Mouse (Mus musculus) heart, postnatal 0 days (tissue): Measurements from ENCODE around the gene Rplp0. TPM values are rescaled to one million over a fixed set of nuclear protein-coding genes. Genes with fewer than 3 reads are reported as not detected.

Experiments
- ATAC-seq: fragments of 200-750 bp; cut with Nextera tagmentation; 2 replicates; pipeline ENCODE4 v1.8.0; 2017; ENCODE audit warnings: low read depth, moderate number of reproducible peaks, moderate library complexity; ENCODE audit not compliant: insufficient read depth
- DNase-seq: peaks from one replicate; pipeline ENCODE4 v3.0.0-alpha.2; 2016; ENCODE audit warnings: low spot score
- H3K27ac ChIP-seq: fragments of 300-500 bp; sonication (generic); 2 replicates; pipeline ENCODE4 v1.5.1; 2014; ENCODE audit warnings: low read depth, mild to moderate bottlenecking
- H3K27me3 ChIP-seq: fragments of 300-500 bp; sonication (generic); 2 replicates; pipeline ENCODE4 v1.6.1; 2014; ENCODE audit warnings: low read length, mixed read lengths; ENCODE audit not compliant: control insufficient read depth, insufficient read depth
- H3K36me3 ChIP-seq: fragments of 300-500 bp; sonication (generic); replicated peaks from 2 replicates; pipeline ENCODE4 v1.6.1; 2014; ENCODE audit warnings: low read length, mixed read lengths; ENCODE audit not compliant: control insufficient read depth, insufficient read depth
- H3K4me1 ChIP-seq: fragments of 300-500 bp; sonication (generic); 2 replicates; pipeline ENCODE4 v1.6.1; 2014; ENCODE audit warnings: antibody characterized with exemption; ENCODE audit not compliant: control insufficient read depth, insufficient read depth
- H3K4me2 ChIP-seq: fragments of 300-500 bp; sonication (generic); 2 replicates; pipeline ENCODE4 v1.6.1; 2014; ENCODE audit warnings: low read depth, mild to moderate bottlenecking, low read length, moderate library complexity
- H3K4me3 ChIP-seq: fragments of 300-500 bp; sonication (generic); 2 replicates; pipeline ENCODE4 v1.5.1; 2014; ENCODE audit warnings: low read depth, low read length
- H3K9ac ChIP-seq: fragments of 300-500 bp; sonication (generic); replicated peaks from 2 replicates; pipeline ENCODE4 v1.6.1; 2014; ENCODE audit warnings: low read depth, low read length, mixed read lengths
- H3K9me3 ChIP-seq: fragments of 300-500 bp; sonication (generic); replicated peaks from 2 replicates; pipeline ENCODE4 v1.6.1; 2016; ENCODE audit warnings: low read length; ENCODE audit not compliant: control insufficient read depth
- CTCF ChIP-seq: IDR thresholded peaks from 2 replicates; pipeline ENCODE4 v1.5.1; 2016; ENCODE audit warnings: antibody characterized with exemption, control low read depth, low read depth
- EP300 ChIP-seq: IDR thresholded peaks from 2 replicates; pipeline ENCODE4 v1.6.1; 2016; ENCODE audit warnings: antibody characterized with exemption, low read depth
- WGBS: fragments of 180-500 bp; shearing (Covaris S2); extraction: QIAGEN DNeasy Blood & Tissue Kit; methylation state at CpG from one replicate; pipeline ENCODE4 v1.1.7; 2014; 5-methylcytosine and 5-hydroxymethylcytosine counted together
- polyA plus RNA-seq: library from polyadenylated mRNA; unstranded; fragments of >200 nt; fragmentation: Nextera tagmentation; extraction: Ambion mirVana; gene quantifications from 2 replicates; pipeline ENCODE4 v1.2.1, GENCODE M21; 2015
- total RNA-seq: library from RNA; depleted of rRNA; stranded (reverse); fragments of >200 nt; gene quantifications from 2 replicates; pipeline ENCODE4 v1.2.3, GENCODE M21; 2014; ENCODE audit warnings: low replicate concordance

Rplp0 gene
- total and polyA plus RNA-seq, 2 experiments from 2014 or later = 877 to 2,522 TPM

DNA sequence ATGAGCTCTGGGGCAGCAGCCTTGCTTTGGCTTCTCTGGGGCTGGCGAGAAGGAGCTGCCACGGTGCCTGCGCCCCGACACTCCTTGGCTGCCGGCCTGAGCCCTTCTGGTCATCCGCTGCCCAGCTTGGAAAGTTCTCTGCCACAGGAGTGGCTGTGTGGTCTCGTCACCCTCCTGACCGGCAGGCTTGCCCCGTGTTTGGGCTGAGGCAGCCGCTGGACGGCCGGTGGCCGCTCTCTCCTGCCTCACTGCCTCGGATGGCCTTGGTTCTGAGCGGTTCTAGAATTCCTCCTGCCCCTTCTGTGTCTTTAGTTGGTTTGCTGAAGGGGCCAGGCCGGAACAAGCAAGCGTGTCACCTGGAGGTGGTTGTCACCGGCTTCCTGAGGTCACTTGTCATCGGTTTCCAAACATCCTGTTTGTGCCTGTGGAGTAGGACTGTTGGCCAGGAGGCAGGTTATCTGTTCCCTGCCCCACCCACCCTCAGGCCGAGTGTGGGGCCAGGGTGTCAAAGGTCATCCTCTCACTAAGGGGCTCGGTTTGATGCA lies 38.9 kb upstream of the Rplp0 start:
- H3K4me1 ChIP-seq = peaks cover 37% of the 10 kb centered on the region
- TF ChIP-seq EP300 = no peak
- TF ChIP-seq CTCF = no peak
- peak; percentile 4 for DNase-seq
- H3K4me3 ChIP-seq = no peak overlapping the region
- H3K36me3 ChIP-seq = no peaks in the 10 kb centered on the region
- no peak for ATAC-seq
- WGBS = 54% methylated on average over 21 of the region's 21 CpGs
- no peaks in the 10 kb centered on the region for H3K27me3 ChIP-seq
- H3K4me2 ChIP-seq = peak overlapping the region; percentile 28
- peak overlapping the region; percentile 82 for H3K27ac ChIP-seq
- peak overlapping the region; percentile 35 for H3K9ac ChIP-seq
- no peaks in the 10 kb centered on the region for H3K9me3 ChIP-seq

DNA sequence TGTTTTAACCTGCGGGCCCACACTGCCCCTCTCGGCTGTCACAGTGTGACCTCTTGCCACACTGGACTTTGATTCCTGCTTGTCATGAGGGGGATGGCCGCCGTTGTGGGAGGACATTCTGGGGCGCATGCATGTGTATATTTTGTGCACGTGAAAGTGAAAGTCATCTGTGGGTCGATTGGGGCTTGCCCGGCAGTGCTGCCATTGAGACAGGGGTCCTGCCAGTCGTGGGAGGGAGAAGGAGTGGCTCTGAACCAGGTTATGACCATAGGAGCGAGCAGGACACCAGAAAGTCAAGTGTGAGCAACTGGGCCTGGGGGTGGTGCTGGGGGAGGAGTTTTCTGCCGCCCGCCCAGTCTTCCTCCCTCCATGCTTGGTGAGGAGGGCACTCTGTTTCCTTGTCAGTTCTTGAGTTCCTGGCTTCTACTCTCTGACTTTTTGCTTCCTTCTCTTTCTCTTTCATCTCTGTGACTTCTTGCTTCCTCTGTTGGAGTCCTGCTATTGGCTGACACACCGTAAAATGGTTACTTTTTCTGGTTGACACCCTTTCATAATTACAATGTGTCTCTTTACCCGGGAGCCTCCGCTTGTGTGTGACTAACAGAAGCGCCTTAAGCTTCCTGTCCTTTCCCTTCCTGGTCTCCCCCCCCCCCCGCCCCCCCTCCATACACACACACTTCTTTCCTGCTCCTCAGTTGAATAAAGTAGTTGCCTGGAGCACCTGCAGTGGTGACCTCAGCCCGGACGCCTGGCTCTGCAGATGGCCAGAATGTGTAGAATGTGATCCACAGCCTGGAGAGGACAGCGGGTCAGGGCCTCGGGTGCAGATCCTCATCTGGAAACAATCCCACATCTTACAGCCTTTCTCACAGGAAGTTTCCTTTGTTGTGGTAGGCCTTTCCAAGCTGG lies 37.5 kb upstream of the Rplp0 start:
- DNase-seq = peak; percentile 61
- 41% methylated on average over 21 of the region's 21 CpGs for WGBS
- TF ChIP-seq CTCF = no peak
- no peak; the same call in 1 of the 2 replicates for TF ChIP-seq EP300
- H3K4me1 ChIP-seq = peaks cover 43% of the 10 kb centered on the region
- H3K9ac ChIP-seq = peak overlapping the region; percentile 17; the same call in 1 of the 2 replicates
- H3K4me3 ChIP-seq = no peak overlapping the region
- no peaks in the 10 kb centered on the region for H3K36me3 ChIP-seq
- peak overlapping the region; percentile 82 for H3K27ac ChIP-seq
- no peaks in the 10 kb centered on the region for H3K27me3 ChIP-seq
- ATAC-seq = peak; percentile 34
- H3K9me3 ChIP-seq = no peaks in the 10 kb centered on the region
- H3K4me2 ChIP-seq = peak overlapping the region; percentile 38

GRCm38 (mm10) chr5:115522531-115522930 lies 36.7 kb upstream of the Rplp0 start:
- Histone ChIP-seq H3K9me3 (no peaks in the 10 kb centered on the region), H3K4me2 (no peak overlapping the region), H3K9ac (peak overlapping the region; percentile 17; the same call in 1 of the 2 replicates), H3K4me3 (no peak overlapping the region), H3K36me3 (no peaks in the 10 kb centered on the region), H3K27ac (peak overlapping the region; percentile 82), H3K27me3 (no peaks in the 10 kb centered on the region), H3K4me1 (peaks cover 43% of the 10 kb centered on the region)
- ATAC-seq = no peak
- 84% methylated on average over 4 of the region's 4 CpGs for WGBS
- TF ChIP-seq CTCF = no peak
- TF ChIP-seq EP300 = no peak
- no peak for DNase-seq

- DNase-seq (peak; percentile 2), ATAC-seq (no peak)
- no peak overlapping the region for H3K4me3 ChIP-seq
- H3K4me2 ChIP-seq = no peak overlapping the region
- no peaks in the 10 kb centered on the region for H3K36me3 ChIP-seq
- TF ChIP-seq EP300 = no peak
- TF ChIP-seq CTCF = no peak
- H3K27ac ChIP-seq = peak overlapping the region; percentile 82
- WGBS = 62% methylated on average over 15 of the region's 15 CpGs
- no peaks in the 10 kb centered on the region for H3K27me3 ChIP-seq
- no peaks in the 10 kb centered on the region for H3K9me3 ChIP-seq
- no peak overlapping the region for H3K9ac ChIP-seq
- H3K4me1 ChIP-seq = peaks cover 43% of the 10 kb centered on the region
These were observed 36.2 kb upstream of the Rplp0 start for GRCm38 (mm10) chr5:115522981-115523499.

DNA sequence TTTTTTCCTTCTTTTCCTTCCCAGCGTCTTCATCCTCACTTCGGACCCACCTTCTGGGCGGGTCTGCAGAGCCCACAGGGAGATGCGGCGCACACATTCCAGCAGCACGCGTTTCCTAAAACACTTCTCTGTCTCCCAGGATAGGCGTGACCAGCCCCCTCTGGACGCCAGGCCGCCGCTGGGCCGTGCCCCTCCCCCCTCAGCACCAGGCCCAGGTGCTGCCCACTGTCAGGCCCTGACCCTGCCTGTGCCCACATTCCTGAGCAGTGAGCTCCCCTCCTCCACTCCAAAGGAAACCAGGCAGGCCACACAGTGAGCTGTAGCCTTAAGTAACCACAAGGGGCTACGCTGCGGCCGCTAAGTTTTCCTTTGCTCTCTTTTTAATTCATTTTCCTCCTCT lies 35.3 kb upstream of the Rplp0 start:
- H3K4me3 ChIP-seq = no peak overlapping the region
- no peaks in the 10 kb centered on the region for H3K9me3 ChIP-seq
- WGBS = 13% methylated on average over 15 of the region's 15 CpGs
- H3K4me1 ChIP-seq = peaks cover 52% of the 10 kb centered on the region
- peak overlapping the region; percentile 82 for H3K27ac ChIP-seq
- peak; percentile 72 for ATAC-seq
- peak; percentile 60 for DNase-seq
- peak overlapping the region; percentile 38 for H3K4me2 ChIP-seq
- TF ChIP-seq EP300 = no peak
- peak; percentile 31 for TF ChIP-seq CTCF
- H3K36me3 ChIP-seq = no peaks in the 10 kb centered on the region
- no peak overlapping the region for H3K9ac ChIP-seq
- no peaks in the 10 kb centered on the region for H3K27me3 ChIP-seq
